Mouse (Mus musculus) cerebral cortex, adult 2 months (tissue): Measurements from ENCODE around the gene Gm27021.

Experiments used
- WGBS: fragments of 180-500 bp; shearing (Covaris S2); methylation state at CpG from one replicate; pipeline ENCODE4 v1.1.7; 2018; 5-methylcytosine and 5-hydroxymethylcytosine counted together

Gm27021 gene

DNA sequence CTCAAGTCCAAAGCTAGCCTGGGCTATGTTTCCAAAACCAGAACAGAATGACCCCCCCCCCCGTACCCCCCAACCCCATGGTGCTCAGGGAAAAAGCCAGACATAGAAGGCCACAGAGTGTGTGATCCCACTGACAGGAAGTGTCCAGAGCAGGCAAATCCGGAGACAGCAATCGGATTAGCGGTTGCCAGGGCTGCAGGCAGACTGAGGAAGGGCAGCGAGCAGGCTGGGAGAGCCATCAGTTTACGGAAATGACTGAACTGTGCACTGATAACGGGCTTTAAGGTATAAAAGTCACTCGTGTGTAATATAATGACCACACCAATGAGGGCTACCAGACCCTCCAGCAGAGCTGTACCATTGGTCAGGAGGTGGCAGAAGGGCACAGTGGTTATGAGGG lies 26.6 kb downstream of the Gm27021 start:
- WGBS = 56% methylated on average over 8 of the region's 8 CpGs

DNA sequence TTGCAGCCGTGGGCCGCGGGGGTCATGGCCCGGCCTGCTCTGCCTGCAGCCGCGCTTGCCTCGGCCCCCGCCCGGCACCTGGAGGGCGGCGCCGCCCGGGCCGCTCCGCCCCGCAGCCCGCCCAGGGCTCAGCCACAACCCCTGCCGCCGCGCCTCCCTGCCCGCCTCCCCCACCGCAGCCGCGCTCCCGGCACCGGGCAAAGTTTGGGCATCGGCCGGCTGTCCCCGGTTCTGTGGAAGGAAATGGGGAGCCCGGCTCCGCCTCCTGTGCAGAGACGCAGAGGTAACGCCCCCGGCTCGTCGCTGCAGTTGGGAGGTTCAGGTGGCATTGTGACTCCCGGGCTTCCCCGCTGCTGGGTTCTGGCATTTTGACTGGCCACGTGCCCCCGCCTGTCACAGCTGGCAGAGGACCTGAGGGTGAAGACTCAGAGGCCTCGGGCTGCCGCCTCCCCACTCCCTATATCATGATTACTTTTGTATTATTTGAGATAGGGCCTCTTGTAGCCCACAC lies 33.5 kb downstream of the Gm27021 start:
- 1% methylated on average over 42 of the region's 42 CpGs for WGBS

- WGBS = 2% methylated on average over 44 of the region's 44 CpGs
Observed at GRCm38 (mm10) chr8:120633665-120634271, 34.1 kb downstream of the Gm27021 start.

DNA sequence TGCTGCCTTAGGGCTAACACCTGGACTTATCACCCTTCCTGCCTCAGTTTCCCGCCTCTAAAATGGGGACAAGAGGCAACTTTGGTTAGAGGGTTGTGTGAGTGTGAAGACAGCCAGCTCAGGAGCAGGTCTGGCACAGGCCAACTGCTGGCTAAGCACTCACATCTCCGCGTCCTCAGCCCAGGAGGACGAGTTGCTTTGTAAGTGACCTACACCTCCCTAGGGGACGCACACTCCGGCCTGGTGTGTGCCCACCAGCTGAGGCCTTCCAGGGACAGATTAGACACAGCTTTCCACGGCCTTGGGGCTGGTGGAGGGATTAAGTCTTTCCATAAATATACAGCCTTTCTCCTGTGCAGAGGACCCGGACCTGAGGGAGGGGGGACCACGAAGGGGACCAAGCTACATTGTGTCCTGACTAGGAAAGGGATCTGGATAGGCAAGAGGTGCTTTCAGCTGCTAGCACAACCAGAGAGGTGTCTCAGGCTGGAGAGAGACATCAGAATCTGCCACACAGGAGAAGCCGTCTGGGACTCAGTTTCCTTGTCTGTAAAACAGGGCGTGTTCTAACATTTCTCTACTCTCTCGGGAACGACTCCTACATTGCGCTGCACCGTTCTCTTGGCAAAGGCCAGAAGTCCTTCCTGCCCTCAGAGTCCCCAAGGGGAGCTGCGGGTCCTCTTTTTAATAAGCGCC lies 34.8 kb downstream of the Gm27021 start:
- WGBS = 53% methylated on average over 17 of the region's 17 CpGs

DNA sequence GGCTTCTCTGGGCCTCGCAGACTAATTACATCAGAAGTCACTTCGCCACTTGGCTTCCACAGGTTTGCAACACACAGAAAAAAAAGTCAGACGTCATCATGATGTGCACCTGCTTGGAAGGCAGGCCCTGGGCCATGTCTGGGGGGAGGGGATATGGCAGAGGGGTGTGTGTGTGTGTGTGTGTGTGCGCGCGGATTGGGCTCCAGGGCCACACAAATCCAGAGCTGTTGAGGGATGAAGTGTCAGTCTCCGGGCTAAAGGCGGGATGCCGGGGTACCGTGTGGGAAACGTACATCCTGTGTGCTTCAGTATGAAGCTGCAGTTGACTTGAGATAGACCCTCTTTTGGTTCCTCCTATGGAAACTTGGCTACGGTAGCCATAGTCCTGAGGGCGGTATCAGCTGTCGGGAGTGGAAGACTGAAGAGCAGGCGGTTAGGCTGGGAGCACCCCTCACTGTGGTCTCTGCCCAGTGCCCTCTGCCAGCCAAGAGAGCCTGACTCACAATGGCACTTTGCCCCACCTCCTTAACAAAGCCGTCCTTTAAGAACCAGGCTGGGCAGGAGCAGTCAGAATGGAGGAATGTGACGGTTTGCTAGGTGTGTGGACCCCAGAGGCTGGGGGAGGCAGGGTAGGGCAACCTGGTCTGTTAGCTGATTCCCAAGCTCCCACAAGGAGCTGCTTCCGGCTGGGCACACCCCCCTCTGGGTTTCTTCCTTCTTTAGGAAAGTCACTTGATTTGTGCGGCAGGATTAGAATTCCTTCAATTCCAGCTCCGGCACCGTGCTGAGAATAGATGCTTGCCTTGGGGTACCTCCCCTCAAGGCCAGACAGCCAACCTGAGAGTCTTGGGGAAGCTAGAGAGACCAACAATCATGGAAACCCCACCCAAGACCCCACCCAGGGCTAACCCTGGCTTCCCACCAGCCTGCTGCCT lies 36.2 kb downstream of the Gm27021 start:
- WGBS = 80% methylated on average over 21 of the region's 21 CpGs

- 79% methylated on average over 6 of the region's 6 CpGs for WGBS
Observed at GRCm38 (mm10) chr8:120630848-120631247, 37.0 kb downstream of the Gm27021 start.

DNA sequence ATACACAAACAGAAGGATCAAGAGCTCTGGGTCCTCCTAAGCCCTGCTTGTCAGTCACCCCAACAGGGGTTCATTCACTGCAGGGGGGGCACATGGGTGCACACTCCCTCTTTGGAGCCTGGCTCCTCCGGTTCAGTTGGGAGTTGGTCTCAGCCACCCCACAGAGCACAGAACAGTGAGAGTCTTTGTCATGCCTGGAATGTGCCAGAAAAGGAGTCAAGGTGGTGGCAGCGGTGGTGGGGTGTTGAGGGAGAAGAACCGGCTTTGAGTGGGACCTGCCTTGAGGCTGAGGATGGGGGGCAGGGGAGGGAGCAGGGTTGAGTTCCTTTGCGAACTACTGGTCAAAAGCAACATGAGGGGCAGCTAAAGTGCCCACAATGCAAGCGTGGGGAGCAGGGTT lies 37.8 kb downstream of the Gm27021 start:
- 62% methylated on average over 5 of the region's 5 CpGs for WGBS

DNA sequence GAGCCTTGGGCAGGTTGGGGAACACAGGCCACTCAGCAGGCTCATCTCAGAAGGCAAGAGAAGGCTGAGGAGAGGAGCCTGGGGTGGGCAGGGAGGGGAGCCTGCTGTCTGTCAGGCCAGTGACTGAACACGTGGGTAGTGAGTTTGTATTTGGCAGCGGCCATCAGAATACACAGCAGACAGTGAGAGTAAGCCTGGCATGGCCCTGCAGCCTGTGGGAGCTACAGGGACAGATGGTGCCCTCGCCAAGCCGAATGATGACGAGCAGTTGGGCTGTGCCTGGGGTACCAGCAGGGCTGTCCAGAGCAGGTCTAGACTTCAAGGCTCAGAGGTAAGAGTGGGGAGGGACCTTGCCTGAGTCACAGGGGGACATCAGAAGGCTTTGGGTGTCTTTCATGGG lies 40.6 kb downstream of the Gm27021 start:
- 55% methylated on average over 5 of the region's 5 CpGs for WGBS

GRCm38 (mm10) chr8:120626461-120626860 lies 41.4 kb downstream of the Gm27021 start:
- WGBS = 81% methylated on average over 11 of the region's 11 CpGs

DNA sequence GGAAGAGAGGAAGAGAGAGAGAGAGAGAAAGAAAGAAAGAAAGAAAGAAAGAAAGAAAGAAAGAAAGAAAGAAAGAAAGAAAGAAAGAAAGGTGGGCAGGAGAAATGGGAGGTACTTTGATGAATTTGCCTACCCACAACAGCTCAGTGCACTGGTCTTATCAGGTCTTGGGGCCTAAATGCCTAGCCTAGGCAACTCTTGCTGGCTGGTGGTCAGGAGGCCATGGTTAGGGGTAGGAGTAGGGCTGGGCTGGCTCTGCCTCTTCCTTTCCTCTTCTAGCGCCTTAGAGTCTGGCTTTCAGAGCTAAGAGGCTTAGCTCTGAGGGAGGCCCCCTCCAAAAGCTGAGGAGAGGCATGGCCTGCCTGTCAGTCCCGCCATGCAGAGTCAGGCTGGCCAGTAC lies 44.3 kb downstream of the Gm27021 start:
- WGBS = 81% methylated on average over 2 of the region's 2 CpGs

GRCm38 (mm10) chr8:120622161-120622560 lies 45.7 kb downstream of the Gm27021 start:
- WGBS = 88% methylated on average over 14 of the region's 14 CpGs

GRCm38 (mm10) chr8:120620441-120620840 lies 47.4 kb downstream of the Gm27021 start:
- 79% methylated on average over 7 of the region's 7 CpGs for WGBS

DNA sequence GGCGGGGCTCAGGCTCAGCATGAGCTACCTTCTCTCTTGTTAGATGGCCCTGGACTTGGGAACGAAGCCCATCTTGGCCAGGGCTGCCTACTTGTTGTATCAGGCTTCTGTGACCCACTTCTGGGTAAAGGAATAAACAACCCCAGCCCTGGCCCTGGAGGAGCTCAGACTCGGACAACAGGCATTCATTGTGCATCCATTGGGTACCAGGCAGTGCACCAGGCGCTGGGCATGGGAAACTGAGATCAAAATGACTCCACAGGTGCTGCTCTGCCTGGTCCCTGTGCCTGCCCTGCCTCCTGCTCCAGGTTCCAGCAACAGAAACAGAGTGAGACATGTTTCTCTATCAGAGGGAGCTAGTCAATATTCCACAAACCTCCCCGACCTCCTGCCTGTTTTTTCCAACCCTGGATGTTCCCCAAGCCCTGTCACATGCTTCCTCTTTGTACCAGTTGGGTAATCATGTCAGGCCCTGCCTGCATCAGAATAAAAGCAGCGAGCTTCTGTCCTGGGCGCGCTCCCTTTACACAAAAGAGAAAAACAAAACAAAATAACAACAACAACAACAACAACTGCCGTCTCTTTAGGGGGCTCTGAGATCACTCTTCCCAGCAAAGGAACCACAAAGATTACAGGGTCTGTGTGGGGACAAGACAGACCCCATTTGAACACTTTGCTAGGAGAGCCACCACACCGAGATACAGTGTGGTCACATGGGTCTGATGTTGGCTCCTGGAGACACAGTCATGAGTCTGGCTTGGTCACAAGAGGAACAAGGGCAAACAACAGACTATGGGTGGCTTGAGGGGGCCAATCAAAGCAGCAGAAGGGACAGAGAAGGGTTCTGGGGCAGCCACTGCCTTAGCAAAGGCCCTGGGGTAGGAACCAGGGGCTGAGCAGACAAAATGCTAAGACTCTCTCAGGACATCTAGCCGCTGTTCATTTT lies 48.4 kb downstream of the Gm27021 start:
- 58% methylated on average over 11 of the region's 11 CpGs for WGBS

GRCm38 (mm10) chr8:120618110-120618509 lies 49.8 kb downstream of the Gm27021 start:
- under 1% methylated on average over 6 of the region's 6 CpGs for WGBS

DNA sequence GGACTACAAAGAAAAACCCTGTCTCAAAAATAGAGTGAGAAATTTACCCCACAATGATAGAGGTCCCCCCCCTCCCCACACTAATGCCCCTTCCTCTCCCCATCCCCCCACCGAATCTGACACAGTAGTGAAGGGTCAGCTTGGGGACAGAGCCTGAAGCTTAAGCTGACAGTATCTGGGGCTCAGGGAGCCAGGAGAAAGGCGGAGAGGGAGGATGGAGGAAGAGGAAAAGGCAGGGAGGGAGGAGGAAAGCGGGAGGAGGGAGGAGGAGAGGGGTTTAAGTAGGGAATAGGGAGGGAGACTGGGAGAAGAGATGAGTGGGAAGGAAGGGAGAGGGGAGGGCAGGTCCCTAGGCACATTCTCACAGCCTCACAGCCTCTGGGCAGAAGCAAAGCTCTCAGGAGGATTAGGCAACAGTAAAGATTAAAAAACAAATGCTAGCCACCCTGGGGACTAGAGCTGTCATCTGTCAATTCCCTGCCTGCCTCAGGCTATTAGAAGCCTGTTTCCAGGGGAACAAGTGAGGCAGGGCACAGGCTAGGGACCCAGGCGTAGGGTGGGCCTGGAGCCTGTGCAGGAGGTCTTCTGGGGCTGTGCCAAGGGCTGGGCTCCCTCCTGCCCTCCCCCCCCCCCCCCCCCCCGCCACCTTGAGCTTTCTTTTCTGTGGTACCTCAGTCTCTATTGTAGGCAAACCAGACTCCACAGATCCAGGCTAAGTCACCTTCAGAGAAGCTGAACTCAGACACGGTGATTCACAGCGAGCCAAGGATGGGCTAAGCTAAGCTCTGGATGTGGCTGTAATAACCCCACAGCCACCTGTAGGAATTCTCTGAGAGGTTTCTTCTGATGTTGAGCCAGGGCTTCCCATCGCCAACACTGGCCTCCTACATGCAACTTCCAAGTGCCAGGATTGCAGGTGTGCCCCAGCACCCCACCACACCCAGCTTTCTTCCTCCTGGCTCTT lies 50.9 kb downstream of the Gm27021 start:
- 62% methylated on average over 7 of the region's 8 CpGs for WGBS

DNA sequence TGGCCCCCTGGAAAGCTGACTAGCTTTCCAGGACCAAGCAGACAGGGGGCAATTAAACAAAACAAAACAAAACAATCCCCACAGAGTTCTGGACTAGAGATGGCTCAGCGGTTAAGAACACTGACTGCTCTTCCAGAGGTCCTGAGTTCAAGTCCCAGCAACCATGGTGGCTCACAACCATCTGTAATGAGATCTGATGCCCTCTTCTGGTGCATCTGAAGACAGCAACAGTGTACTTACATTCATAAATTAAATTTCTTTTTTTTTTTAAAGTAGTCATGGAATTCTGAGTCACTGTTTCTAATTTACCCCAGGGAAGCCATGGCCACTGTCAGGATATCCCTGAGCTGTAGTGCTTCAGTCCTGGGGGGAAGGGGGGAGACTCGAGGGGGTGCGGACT lies 53.4 kb downstream of the Gm27021 start:
- 88% methylated on average over 3 of the region's 3 CpGs for whole genome bisulfite sequencing

- WGBS = 84% methylated on average over 6 of the region's 6 CpGs
Observed at GRCm38 (mm10) chr8:120610824-120611223, 57.1 kb downstream of the Gm27021 start.

DNA sequence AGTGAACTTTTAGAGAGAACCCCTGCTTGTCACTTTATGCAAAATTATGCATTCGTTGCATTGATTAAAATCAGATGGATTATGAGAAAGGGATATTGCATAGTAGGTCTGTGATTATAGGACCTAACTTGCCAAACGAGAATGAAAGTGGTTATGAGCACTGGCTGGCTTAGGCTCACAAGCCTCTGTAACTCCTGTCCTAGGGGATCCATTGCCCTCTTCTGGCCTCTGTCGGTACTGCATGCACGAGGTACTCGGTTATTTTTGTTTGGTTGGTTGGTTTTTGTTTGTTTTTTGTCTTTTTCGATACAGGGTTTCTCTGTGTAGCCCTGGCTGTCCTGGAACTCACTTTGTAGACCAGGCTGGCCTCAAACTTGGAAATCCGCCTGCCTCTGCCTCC lies 60.0 kb downstream of the Gm27021 start:
- WGBS = 12% methylated on average over 7 of the region's 7 CpGs

DNA sequence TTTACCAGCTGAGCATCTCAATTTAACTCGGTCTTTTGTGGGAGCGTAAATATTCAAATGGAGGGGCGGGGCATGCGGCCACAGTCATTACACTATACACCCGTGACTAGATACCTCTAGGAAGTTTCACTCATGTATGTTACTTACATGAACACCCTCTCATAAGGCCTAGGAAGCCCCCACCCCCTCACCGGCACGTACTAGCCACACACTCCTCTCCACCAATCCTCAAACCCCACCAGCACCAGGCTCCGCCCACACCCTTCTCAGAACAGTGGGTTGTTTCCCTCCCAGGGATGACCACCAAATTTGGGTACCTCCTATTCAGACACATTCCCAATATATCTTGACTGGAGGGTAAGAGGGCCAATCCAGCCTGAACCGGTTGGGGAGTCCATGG lies 60.4 kb downstream of the Gm27021 start:
- WGBS = 69% methylated on average over 9 of the region's 9 CpGs

DNA sequence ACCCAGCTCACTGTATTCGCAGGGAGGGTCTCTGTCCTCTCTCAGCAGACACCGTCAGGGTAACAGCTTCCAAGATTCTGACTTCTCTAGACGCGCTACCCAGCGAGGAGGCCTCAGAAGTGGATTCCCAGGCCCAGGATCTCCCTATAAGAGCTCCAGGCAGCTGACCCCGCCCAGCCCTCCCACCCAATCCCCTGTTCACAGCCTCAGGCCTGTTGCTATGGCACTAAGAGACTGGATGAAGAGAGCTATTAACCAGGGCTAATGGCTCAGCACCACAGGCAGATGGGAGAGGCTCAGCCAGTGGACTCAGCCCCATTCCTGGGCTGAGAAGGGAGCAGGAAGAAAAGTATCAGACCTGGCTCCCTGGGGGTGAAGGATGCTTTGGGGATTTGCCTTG lies 65.2 kb downstream of the Gm27021 start:
- 77% methylated on average over 6 of the region's 6 CpGs for WGBS
